Mouse (Mus musculus) bone marrow, adult 2 months (tissue): ENCODE measurements around the gene Kri1.

Experiments
- CTCF ChIP-seq: fragments of 200-500 bp; IDR thresholded peaks from 2 replicates; pipeline ENCODE4 v1.5.1; 2011; ENCODE audit warnings: low read length, control low read depth; ENCODE audit not compliant: control insufficient read depth, insufficient read depth
- POLR2A ChIP-seq: fragments of 200-500 bp; IDR thresholded peaks from 2 replicates; pipeline ENCODE4 v1.6.1; 2011; ENCODE audit warnings: low read depth, mild to moderate bottlenecking, control low read depth, low read length, borderline replicate concordance; ENCODE audit not compliant: control insufficient read depth

DNA sequence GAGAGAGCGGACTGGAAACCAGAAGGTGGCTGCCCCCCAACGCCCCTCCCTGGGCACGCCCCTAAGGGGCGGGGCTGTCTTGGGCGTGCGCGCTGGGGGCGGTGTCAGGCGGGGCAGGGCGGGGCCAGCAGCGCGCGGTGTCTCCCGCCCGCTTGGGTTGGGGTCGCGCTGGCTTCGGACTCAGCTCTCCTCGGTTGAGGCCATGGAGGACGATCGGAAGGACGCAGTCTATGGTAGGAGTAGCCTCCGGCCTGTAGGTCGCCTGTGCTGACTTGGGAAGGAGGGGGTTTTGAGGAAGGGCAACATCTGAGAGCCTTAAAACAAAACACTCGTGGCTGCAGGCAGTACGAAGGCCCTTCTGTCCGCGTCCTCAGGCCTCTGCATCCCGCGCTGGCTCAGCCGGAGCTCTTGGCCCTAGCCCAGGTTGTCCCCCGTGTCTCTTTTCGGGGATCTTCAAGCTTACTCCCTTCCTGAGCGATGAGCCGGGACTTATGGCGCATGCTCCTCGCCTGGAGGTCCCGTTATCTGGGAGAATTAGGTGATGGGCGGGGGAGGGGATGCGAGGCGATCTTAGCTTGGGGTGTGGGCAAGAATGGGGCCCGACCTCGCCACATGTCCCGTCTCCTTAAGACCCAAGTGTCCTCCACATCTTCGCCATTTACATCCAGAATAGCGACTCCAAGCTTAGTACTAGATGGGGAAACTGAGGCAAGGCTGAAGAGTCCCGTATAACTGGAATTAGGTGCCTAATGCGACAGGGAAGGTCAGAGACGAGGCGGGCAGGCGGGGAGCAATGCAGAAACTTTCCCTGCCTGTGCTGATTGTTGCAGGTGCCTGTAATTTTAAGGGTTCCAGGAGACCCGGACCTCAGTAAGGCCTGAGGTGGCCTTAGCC lies 33.1 kb upstream of the Kri1 start, which contains the start of gene Slc44a2:
- TF ChIP-seq POLR2A (peak; percentile 54; the same call in 1 of the 2 replicates), CTCF (no peak)
